7 mouse cellular contexts compared by ENCODE assay signal in the genomic region with DNA sequence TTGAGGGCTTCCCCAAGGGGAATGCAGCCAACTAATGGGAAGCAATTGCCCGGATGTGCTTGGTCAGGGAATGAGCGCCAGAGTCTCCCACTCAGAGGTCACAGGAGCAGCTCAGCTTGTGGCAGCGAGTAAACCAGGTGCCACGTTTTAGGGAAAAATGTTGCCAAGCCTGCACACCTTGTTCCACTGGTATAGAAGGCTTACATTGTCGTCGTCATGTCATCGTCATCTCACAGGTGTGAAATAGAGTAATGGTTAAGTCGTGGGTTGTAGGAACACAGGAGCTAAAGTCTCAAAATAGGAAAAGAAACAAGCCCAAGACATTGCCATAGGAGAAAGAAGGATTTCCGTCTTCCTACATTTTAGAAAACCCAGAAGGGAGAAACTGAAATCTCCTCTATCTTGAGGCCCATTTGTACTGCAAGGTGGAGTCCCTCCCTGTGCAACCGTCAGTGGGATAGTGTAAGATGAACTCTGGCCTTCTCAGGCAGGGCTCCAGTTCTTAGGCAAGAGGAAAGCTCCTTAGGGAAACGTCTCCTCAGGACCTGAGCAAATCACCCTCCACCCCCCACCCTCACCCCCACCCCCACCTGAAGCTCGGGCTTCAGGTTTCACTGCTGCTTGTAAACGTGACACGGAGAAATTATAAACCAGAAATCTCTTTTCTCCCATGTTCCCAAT.
DNase-seq lines count a peak whose midpoint lies in the region; ATAC-seq and TF ChIP-seq lines count a peak whose summit lies in the region.

No protein-coding gene starts in this region.

- no peak for TF ChIP-seq POLR2A in olfactory bulb, adult 2 months (IDR thresholded peaks at IDR 0.05; ENCODE audit: insufficient read depth, low read depth, low read length)

- ATAC-seq in intestine, postnatal 0 days, result peak; percentile 69

- peak overlapping the region; percentile 65 for H3K4me2 ChIP-seq in intestine, postnatal 0 days (replicated peaks; ENCODE audit: low read depth)

- no peaks in the 10 kb centered on the region for H3K9me3 ChIP-seq in intestine, postnatal 0 days (ENCODE audit: control insufficient read depth)

- H3K36me3 ChIP-seq in intestine, postnatal 0 days (ENCODE audit: control insufficient read depth, insufficient read depth), result peaks cover 1% of the 10 kb centered on the region; the same call in 1 of the 2 replicates

- WGBS in intestine, postnatal 0 days, result 24% methylated on average over 14 of the region's 14 CpGs
- 52% methylated on average over 14 of the region's 14 CpGs for WGBS in olfactory bulb, adult 2 months

- 0 out of 2 replicates have a peak, but pooled peaks cover 9% of the 10 kb centered on the region for H3K4me1 ChIP-seq in intestine, postnatal 0 days (replicated peaks; ENCODE audit: control insufficient read depth, insufficient read depth, low read length)
- peaks cover 2% of the 10 kb centered on the region; the same call in 1 of the 2 replicates for H3K4me1 ChIP-seq in olfactory bulb, adult 2 months (ENCODE audit: control insufficient read depth, insufficient read depth, low read length)

- no peak for TF ChIP-seq CTCF in layer of hippocampus, adult 2 months (conservative IDR thresholded peaks at IDR 0.05)
- no peak for TF ChIP-seq CTCF in intestine, postnatal 0 days (IDR thresholded peaks at IDR 0.05; ENCODE audit: low read depth)
- no peak for TF ChIP-seq CTCF in olfactory bulb, adult 2 months (IDR thresholded peaks at IDR 0.05; ENCODE audit: insufficient read depth, low read depth, low read length)

- peak overlapping the region; percentile 93 for H3K27ac ChIP-seq in layer of hippocampus, adult 2 months
- H3K27ac ChIP-seq in intestine, postnatal 0 days (ENCODE audit: low read depth, low read length), result peak overlapping the region; percentile 94
- H3K27ac ChIP-seq in olfactory bulb, adult 2 months (ENCODE audit: insufficient read depth, low read depth, low read length), result peak overlapping the region; percentile 59

- H3K27me3 ChIP-seq in intestine, postnatal 0 days (replicated peaks; ENCODE audit: control insufficient read depth, insufficient read depth, low read length), result no peaks in the 10 kb centered on the region

- no peak for DNase-seq in layer of hippocampus, adult 2 months (ENCODE audit: low spot score in 2 of 2)
- DNase-seq in layer of hippocampus, adult 18-20 months (ENCODE audit: low spot score in 2 of 2), result no peak
- peak; percentile 63 for DNase-seq in fat pad, adult 2 months (ENCODE audit: extremely low read depth, low read depth, low spot score)
- DNase-seq in spleen, postnatal 10 days (ENCODE audit: low spot score in 2 of 2), result no peak
- DNase-seq in natural killer cell, adult 2 months (ENCODE audit: low spot score in 2 of 2), result no peak

- no peak overlapping the region for H3K9ac ChIP-seq in intestine, postnatal 0 days (ENCODE audit: low read depth, low read length)

- H3K4me3 ChIP-seq in layer of hippocampus, adult 2 months, result peak overlapping the region; percentile 65
- H3K4me3 ChIP-seq in intestine, postnatal 0 days (ENCODE audit: low read depth, low read length), result 0 out of 2 replicates have a peak overlapping the region, but pooled peaks have one; percentile 38
- H3K4me3 ChIP-seq in olfactory bulb, adult 2 months (ENCODE audit: insufficient read depth, low read depth, low read length), result peak overlapping the region; percentile 58; the same call in 1 of the 2 replicates
